Mouse (Mus musculus) heart, postnatal 25 days (tissue): ENCODE data around the gene Mast1. TPM values are rescaled to one million over a fixed set of nuclear protein-coding genes. Genes with fewer than 3 reads are reported as not detected.
A peak's percentile ranks its signal among the peaks of the same experiment; 100 is the strongest.

Experiments used
- DNase-seq: peaks from one replicate; pipeline ENCODE4 v3.0.0; 2022; ENCODE audit warnings: low spot score
- intact Hi-C: fragments of 180-260 bp; cut with DNase I; formaldehyde crosslinking; loops from one replicate; pipeline ENCODE4 v1.15.1; 2025
- total RNA-seq, 2 experiments: library from RNA; stranded (reverse); gene quantifications; 2 replicates each; pipeline ENCODE4 v1.2.3; 2021

The Mast1 gene
- total RNA-seq, 2 experiments from 2014 or later, result 0.08 to 0.14 TPM

DNA sequence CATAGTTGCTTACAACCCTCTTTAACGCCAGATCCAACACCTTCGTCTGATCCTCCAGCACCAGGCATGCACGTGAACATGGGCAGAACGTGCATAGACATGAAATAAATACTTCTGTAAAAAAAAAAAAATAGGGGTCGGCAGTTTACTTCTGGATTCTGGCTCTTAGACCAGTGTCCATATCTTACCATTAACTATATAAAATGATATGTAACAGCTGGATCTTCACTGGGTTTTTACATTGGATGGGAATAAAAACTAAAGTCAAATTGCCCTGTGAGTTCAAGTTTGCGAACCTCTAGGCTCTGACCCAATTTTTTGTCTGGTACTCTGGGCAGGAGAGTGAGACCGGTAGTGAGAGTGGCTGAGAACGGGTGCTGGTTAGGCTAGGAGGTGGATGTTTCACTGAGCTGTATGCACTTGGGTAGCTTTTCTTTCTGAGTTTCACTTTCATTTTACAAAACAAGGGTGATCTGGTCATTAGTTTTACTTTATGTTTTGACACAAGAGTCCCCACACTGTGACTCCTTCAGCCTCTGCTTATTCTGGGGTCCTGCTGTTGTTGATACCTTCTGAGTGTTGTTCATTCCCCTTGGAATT is 37.5 kb upstream of the Mast1 start:
- intact Hi-C loops, result loop anchor here (1.0 to 5.0 kb wide), 3 partner anchors 16 to 458 kb away; partner anchors contain the start of genes 4921524J17Rik, Hook2 and Ier2
- DNase-seq, result no peak

DNA sequence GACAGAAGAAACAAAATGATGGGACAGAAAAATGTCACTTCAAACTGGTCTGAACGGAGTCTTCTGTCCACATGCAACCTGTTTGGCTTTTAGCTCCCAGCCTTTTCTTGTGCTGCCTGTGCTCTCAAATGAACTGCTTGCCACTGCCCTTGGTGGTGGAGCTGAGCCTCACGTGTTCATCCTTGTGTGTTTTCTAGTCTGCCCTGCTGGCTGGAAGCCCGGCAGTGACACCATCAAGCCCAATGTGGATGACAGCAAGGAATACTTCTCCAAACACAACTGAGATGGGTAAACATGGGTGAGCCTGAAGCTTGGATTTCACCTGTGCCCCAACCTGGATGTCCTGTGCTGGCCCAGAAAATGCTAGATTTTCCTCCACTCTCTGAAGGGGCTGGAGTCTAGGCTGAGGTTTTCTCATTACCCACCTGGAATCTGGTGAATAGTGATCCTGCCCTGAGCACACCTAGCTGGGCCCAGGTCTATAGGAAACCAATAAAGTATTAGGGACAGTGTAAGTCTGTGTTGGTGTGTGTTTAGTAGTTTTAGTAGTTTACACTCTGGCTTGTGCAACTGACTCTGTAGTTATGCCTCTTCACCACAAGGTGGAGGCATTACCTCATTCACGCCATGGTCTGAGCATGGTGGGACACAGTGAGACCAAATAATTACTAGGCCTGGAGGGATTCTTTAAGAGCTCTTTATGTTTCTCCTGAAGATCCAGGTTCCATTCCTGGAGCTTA is 36.8 kb upstream of the Mast1 start:
- intact Hi-C loops, result no loop called here
- no peak for DNase-seq

DNA sequence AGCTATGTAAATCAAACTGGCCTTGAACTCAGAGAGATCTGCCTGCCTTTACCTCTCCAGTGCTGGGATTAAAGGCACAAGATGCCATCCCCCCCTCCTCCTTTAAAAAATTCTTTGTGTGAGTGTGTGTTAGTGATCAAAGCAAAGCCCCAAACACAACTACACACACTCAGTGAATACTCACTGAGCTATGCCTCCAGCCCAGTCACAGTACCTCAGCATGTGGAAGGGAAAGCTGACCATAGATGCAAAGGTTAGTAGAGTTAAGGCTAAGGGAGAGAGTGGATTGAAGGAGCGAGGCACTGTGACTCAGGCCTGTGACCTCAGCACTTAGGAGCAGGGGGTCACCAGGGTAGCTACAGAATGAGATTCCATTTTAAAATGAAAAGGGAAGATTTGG is 35.9 kb upstream of the Mast1 start:
- intact Hi-C loops, result no loop called here
- no peak for DNase-seq

DNA sequence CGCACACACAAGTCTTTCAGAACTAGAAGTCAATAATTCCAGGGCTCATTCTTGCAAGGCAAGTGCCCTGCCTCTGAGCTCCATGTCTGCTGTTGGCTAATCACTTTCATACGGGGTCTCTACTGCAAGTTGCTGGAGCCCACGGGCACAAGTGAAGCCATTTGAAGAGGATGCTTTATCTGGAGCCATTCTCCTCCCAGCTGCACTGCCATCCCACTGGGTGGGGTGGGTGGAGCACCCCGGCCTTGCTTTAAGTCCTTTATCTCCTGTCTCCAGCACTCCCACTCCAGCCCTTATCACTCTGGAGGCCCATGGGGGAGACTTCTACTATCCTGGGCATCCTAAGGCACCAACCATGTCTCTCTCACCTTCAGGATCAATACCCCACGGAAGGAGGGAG is 33.8 kb upstream of the Mast1 start:
- DNase-seq, result no peak
- intact Hi-C loops, result no loop called here

DNA sequence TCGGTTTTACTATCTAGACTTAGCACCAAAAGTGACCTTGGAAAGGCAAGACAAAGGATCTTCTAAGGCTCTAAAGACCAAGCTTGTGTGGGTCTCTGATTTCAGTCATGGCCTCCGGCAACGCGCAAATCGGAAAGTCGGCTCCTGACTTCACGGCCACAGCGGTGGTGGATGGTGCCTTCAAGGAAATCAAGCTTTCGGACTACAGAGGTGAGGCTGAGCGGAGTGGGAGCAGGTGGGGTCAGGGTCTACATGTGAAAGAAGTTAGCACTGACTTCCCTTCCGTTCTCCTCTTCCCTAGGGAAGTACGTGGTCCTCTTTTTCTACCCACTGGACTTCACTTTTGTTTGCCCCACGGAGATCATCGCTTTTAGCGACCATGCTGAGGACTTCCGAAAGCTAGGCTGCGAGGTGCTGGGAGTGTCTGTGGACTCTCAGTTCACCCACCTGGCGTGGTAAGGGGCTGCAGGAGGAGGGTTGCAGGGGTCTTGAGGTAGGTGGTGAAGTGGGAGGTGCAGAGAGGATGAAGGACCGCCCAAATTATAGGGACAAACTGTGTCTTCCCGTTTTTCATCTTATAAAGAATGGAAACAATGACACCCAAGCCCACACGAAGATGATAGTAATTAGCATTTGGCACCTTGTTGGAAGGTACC is 33.1 kb upstream of the Mast1 start:
- intact Hi-C loops, result no loop called here

DNA sequence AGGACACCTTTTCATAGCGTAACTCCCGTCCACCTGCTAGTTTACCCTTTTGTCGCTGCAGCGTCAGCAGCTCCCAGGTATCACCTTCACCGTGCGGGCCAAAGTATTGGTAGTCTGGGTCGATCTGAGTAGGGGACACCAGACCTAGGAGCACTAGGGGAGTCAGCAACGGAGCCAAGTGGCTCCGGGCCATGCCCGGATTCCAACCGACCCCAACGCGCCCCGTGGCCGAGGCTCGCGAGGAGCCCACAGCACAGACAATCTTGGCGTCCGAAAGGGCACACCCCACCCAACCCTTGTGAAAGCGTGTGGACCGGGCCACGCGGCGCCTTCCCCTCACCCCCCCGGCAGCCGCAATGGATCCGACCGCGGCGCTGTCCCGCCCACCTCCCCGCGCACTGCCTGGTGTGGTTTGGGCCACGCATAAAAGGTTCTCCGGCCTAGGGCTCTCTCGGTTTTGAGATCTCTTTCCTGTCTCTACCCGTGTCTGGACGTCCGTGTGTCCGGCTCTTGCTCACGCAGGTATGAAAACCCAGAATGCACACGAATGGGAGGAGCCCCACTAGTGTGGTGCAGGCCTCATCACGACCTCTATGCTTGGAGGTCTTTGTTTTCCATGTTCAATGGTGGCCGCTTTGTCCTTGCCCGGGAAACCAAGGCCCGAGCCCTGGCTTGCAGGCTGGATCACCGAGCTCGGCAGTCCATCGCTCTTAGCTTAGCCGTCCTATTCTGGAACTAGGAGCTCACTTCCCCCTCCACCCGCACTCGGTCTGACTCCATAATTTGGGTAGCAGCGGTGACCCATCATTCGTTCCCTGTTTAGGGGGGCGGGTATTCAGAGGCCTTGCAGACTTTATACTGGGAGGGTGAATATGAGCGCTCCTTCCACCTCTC is 32.3 kb upstream of the Mast1 start, which contains the start of the genes Gm49661, Prdx2 and Rnaseh2a:
TSS of gene Gm49661 (minus strand) at position 193 of the 894 bp plus-strand sequence.
TSS of gene Prdx2 (plus strand) at position 347 of the 894 bp plus-strand sequence.
TSS of gene Rnaseh2a (minus strand) at position 527 of the 894 bp plus-strand sequence.
- DNase-seq, result peak; percentile 39
- intact Hi-C loops, result no loop called here

More for the DNA sequence above, 33.1 kb upstream of the Mast1 start:
- no peak for DNase-seq

DNA sequence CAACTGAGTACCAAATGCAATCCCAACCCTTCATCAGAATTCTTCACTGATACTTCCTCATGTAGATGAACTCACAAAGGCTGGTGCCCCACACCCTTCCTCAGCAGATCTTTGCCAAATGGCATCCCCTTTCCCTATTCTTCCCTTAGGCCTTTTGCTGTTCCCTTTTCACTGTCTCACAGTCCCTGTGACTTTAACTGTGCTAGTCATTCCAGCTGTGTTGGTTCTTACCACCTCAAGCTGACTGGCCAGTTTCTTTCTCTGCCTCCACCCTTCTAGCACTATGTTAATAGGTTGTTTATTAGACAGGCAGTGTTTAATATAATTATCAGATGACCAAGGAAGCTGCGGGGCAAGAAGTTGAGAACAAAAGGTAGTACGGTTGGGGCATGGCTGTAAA is 31.5 kb upstream of the Mast1 start:
- no peak for DNase-seq
- intact Hi-C loops, result no loop called here

DNA sequence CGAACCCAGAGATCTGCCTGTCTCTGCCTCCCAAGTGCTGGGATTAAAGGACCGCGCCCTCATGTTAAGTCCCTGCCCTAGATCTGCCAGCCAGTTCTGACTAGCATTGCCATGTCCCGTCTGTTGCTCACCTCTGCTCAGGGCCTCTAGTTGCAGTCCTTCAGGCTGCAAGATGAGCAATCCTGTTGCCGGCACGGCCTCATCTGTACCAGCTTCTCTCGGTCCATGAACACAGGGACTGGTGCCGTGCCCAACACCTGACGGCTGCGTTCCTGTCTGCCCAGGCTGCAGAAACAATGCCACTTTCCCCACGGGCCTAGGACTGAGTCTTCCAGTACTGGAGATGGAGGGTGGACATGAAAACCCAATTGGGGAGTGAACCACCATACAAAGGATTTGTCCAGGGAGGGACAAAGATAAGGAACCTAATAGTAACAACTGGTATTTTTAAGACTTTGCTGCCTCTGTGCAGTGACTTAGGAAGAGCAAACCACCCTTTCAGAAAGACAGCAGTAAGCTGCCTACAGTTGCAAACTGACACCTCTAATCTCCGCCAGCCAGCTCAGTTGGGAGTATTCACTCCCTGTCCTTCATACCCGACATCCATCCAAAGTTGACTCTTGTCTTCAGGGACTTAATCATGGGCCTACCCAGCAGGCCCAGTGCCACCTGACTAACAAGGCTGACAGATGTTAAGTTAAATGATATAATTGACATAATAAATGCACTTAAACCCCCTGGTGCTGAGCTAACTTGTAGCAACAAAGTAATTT is 30.6 kb upstream of the Mast1 start:
- intact Hi-C loops, result no loop called here
- no peak for DNase-seq

DNA sequence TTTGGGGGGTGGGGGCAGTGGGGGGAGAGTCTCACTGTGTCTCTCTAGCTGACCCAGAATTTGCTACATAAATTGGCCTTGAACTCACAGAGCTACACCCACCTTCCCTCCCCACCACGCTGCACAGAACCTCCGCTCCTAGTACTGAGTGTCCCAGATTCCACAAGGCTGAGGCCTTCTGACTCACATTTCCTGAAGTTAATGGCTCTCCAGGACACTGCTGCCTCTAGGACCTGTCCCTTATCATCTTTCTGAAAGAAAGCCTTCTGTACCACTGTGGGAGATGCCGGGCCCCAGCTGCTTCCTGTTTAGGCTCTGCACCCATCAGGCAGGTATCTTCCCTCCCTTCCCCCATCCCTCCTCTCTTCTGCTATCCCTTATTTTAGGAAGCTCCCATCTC is 29.4 kb upstream of the Mast1 start:
- intact Hi-C loops, result no loop called here
- DNase-seq, result no peak

DNA sequence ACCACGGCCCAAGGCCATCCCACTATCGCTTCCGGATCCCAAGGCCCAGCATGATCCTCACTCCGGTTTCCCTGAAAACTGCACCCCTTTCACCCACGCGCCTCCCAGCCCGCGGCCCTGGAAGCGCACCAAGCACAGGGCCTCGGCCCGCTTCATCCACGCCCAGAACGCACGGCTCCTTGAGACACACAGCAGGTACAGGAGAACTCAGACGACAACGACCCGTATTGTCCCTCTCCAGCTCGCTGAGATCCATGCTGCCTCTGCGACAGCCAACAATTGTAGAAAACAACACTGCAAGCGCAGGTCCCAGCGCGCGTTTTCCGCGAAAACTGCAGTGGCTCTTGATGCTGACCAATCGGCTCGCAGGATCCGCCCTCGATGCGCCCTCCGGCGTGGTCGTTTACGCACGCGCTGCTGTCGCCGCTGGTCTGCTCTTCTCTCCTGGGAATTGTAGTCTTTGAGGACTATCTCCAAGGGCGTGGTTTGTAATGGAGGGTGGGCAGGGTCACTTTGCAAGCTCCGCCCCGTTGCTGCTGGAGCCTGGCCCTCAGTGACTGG is 28.7 kb upstream of the Mast1 start:
- intact Hi-C loops, result no loop called here
- peak; percentile 90 for DNase-seq

DNA sequence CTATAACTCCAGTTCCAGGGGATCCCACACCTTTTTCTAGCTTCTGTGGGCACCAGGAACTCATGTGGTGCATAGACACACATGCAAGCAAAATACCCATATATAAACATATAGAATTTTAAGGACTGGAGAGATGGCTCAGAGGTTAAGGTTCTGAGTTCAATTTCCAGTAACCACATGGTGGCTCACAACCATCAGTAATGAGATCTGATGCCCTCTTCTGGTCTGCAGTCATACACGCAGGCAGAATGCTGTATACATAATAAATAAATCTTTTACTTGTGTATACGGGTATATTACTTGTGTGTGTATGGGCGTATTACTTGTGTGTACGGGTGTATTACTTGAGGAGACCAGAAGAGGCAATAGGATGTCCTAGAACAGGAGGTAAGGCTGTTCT is 26.8 kb upstream of the Mast1 start:
- no peak for DNase-seq
- intact Hi-C loops, result loop anchor here (5.0 kb wide), 1 partner anchor 33 kb away; no protein-coding TSS in a partner anchor

DNA sequence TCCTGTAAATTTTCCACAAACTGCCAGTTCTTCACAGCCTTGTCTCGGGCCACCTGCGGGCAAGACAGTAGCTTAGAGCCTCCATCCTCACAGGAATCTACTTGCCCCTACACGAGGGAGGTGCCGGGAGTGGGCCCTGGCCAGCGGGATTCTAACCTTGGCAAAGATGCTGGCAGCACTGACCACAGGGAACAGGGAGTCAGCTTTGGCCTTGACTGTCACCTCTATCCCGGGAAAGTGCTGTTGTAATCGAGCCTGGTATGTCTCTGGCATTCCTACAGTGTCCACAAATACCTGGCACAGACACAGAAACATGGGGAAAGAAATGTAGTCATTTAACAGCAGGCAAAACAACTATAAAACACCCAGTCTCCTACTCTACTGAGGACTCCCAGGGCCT is 22.7 kb upstream of the Mast1 start:
- DNase-seq, result no peak
- intact Hi-C loops, result loop anchor here (5.0 kb wide), 1 partner anchor 37 kb away; no protein-coding TSS in a partner anchor

DNA sequence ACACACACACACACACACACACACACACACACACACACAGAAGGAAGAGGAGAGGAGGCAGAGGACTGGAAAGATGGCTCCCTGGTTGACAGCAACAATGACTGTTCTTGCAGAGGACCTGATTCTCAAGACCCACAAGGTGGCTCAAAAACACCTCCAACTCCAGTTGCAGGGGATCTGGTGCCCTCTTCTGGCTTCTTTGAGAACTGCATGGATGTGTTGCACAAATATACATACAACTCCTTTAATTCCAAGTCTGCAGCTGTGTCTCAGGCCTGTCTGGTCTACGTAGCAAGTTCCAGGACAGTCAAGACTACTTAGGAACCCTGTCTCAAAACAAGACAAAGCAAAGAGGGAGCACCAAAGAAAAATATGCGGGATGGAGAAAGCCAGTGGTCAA is 19.6 kb upstream of the Mast1 start:
- intact Hi-C loops, result no loop called here
- DNase-seq, result no peak

DNA sequence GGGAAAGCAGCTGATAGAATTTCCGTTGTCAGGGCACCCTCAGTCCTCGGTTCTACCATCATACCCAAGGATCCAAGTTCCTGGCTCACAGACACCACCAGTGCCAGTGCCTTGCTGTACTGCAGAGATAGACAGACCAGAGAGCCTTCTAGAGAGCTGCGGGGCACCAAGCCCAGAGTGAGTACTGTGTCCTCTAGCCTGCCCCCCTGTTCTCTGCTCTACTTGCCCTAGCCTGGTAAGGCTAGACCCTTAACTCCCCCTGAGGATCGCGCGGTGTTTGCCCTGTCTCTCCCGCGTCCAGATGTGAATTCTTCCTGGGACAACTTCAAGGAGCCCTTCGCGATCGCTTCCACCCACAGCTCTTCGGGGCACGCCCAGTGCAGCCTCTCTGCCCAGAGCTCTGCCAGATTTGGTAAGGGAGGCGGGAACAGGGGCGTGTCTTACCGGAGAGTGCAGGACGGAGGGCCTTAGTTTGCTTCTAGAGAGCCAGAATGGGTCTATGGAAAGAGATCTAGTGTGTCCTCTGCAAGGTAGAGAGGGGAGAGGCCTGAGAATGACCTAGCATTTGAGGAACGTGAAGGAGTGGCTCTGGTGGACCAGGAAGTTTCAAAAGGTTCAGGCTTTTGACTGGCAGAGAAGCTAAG is 15.6 kb upstream of the Mast1 start:
- DNase-seq, result no peak
- intact Hi-C loops, result no loop called here

DNA sequence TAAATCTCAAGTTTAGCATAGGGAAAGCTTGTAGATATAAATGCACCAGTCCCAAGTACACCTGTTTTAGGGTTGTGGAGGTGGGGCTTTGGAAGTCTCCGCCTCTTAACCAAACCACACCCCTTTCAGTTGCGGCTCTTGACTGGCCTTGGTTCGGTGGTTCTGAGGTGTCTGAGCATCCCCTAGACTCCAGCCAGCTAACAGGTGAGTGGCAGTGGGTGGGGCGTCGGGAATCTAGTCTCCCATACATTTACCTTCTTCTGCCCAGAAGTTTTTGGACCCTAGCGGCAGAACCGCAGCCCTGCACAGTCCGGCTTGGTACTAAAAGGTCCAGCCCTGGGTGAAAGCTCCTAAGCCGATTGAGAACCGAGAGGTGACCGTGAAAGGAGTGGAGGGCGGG is 12.6 kb upstream of the Mast1 start:
- intact Hi-C loops, result no loop called here
- no peak for DNase-seq

DNA sequence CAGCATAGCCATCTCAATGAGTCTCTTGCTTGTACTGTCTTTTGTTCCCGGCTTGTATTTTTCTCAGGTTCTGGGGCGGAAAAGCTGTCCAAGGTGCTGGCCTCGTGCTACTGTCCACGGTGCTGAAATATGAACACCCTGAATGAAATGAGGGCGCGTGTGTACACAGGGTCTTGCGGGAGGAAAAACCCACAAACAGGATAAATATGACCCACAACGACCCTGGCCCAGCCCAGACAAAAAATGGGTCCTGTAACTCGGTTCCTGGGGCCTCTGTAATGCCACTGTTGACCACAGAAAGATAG is 10.0 kb upstream of the Mast1 start:
- DNase-seq, result no peak
- intact Hi-C loops, result no loop called here

DNA sequence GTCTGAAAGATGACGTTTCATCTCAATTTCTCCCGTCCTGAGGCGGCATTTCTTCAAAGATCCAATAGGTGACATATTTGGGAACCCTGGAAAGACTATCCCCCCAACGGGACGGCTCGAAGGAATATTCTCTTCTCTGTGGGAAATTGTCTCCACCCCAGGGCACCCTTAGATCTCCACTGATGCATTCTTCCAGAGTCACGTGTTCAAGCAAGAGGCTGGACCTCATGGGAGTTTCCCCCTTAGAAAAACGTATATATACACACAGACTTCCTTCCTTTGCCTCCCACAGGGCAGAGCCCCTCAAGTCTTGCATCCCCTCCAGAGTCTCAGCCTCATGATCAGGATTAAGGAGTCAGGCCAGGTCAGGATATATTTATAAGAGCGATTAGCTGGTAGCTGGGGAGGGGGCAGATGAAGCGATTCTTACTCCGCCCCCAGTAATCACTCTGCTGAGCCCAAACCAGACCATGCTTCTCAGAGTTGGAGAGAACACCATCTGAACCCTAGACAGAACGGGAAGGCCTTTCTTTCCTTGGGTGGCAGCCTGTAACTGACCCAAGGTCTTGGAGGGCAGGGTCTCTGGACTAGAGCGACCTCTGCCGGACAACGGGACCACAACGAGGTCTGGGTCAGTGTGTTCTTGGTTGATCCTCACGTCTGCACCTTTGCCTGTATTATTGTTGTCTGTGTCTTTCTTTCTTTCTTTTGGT is 9.5 kb upstream of the Mast1 start, which contains the start of gene Rtbdn:
TSS of gene Rtbdn (plus strand) at position 464 of the 713 bp plus-strand sequence.
- intact Hi-C loops, result no loop called here
- DNase-seq, result no peak
